Mouse (Mus musculus) hindbrain, embryonic 12.5 days (tissue): ENCODE data around the gene Tpi1. TPM values are rescaled to one million over a fixed set of nuclear protein-coding genes. Genes with fewer than 3 reads are reported as not detected.
"Not testable (repeated sequence)": the region's sequence is repeated elsewhere in the genome, so short reads cannot be mapped to it uniquely, and the experiment has no call there.

Source experiments
- ATAC-seq: fragments of 200-750 bp; cut with Nextera tagmentation; 2 replicates; pipeline ENCODE4 v1.8.0; 2017; ENCODE audit warnings: moderate TSS enrichment; ENCODE audit not compliant: low FRiP score
- H3K27ac ChIP-seq: fragments of 300-500 bp; sonication (generic); 2 replicates; pipeline ENCODE4 v1.5.1; 2016; ENCODE audit warnings: mild to moderate bottlenecking
- H3K27me3 ChIP-seq: fragments of 300-500 bp; sonication (generic); 2 replicates; pipeline ENCODE4 v1.6.1; 2016; ENCODE audit warnings: mild to moderate bottlenecking
- H3K36me3 ChIP-seq: fragments of 300-500 bp; sonication (generic); 2 replicates; pipeline ENCODE4 v1.6.1; 2016; ENCODE audit warnings: mild to moderate bottlenecking
- H3K4me1 ChIP-seq: fragments of 300-500 bp; sonication (generic); 2 replicates; pipeline ENCODE4 v1.6.1; 2016
- H3K4me2 ChIP-seq: fragments of 300-500 bp; sonication (generic); replicated peaks from 2 replicates; pipeline ENCODE4 v1.6.1; 2016; ENCODE audit warnings: mild to moderate bottlenecking
- H3K4me3 ChIP-seq: fragments of 300-500 bp; sonication (generic); 2 replicates; pipeline ENCODE4 v1.5.1; 2016; ENCODE audit warnings: mild to moderate bottlenecking
- H3K9ac ChIP-seq: fragments of 300-500 bp; sonication (generic); 2 replicates; pipeline ENCODE4 v1.6.1; 2016; ENCODE audit warnings: mild to moderate bottlenecking, moderate library complexity
- H3K9me3 ChIP-seq: fragments of 300-500 bp; sonication (generic); replicated peaks from 2 replicates; pipeline ENCODE4 v1.6.1; 2016; ENCODE audit warnings: mild to moderate bottlenecking
- WGBS: fragments of 180-500 bp; shearing (Covaris S2); methylation state at CpG from one replicate; pipeline ENCODE4 v1.1.7; 2016; 5-methylcytosine and 5-hydroxymethylcytosine counted together
- polyA plus RNA-seq: library from polyadenylated mRNA; unstranded; fragments of >200 nt; fragmentation: Nextera tagmentation; extraction: Ambion mirVana; gene quantifications from 2 replicates; pipeline ENCODE4 v1.2.1, GENCODE M21; 2016

Gene Tpi1
- polyA plus RNA-seq, 1 experiment from 2014 or later, result 483 TPM

DNA sequence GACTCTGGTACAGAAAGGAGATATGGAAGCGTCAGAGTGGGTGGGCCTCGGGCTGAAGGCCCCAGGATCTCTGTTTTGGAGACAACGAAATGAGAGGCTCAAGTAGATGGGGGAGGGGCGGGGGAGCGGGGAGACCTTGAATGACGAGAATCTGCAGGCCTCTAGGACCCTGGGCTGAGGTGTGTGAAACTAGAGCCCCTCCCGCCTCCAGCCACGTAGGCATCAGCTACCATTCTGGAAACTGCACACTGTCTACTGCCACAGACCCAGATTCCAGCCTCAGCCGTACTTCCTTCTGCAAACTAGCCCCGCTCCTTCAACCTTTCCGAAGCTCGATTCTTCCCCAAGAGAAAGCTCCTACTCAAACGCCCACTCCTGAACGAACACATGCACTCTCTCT is 42.2 kb upstream of the Tpi1 start:
- Histone ChIP-seq H3K27ac (peak overlapping the region; percentile 95), H3K9ac (peak overlapping the region; percentile 88), H3K9me3 (no peaks in the 10 kb centered on the region), H3K4me3 (peak overlapping the region; percentile 66), H3K4me1 (peaks cover 48% of the 10 kb centered on the region), H3K27me3 (peaks cover 11% of the 10 kb centered on the region; the same call in 1 of the 2 replicates), H3K4me2 (peak overlapping the region; percentile 71), H3K36me3 (peaks cover 4% of the 10 kb centered on the region)
- WGBS, result 11% methylated on average over 14 of the region's 14 CpGs
- peak; percentile 59 for ATAC-seq

GRCm38 (mm10) chr6:124854647-124855046 is 40.6 kb upstream of the Tpi1 start:
- Histone ChIP-seq H3K27ac (no peak overlapping the region), H3K27me3 (peaks cover 11% of the 10 kb centered on the region), H3K9ac (no peak overlapping the region), H3K9me3 (no peaks in the 10 kb centered on the region), H3K36me3 (peaks cover 4% of the 10 kb centered on the region), H3K4me1 (peaks cover 33% of the 10 kb centered on the region), H3K4me2 (no peak overlapping the region), H3K4me3 (no peak overlapping the region)
- WGBS, result 78% methylated on average over 12 of the region's 12 CpGs
- no peak for ATAC-seq

DNA sequence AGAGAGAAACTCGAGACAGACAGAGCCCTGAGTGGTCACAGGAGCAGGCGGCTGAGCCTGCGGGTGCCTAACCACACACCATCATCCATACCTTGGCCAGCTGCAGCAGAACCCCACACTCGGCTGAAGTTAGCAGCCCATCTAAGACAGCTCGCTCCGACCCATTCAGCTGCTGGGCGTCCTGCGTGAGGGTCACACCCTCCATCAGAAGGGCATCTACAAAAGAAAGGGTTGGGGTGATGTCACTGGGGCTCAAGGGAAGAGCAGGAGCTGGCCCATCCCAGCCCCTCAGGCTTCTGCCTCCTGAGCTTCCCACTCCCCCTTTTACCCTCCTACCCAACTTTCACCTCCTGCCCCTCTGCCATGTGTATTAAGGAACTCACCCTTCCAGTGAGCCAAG is 36.4 kb upstream of the Tpi1 start:
- H3K27ac ChIP-seq, result no peak overlapping the region
- H3K27me3 ChIP-seq, result no peaks in the 10 kb centered on the region; the same call in 1 of the 2 replicates
- H3K36me3 ChIP-seq, result peaks cover 4% of the 10 kb centered on the region
- 48% methylated on average over 8 of the region's 8 CpGs for WGBS
- H3K4me1 ChIP-seq, result peaks cover 8% of the 10 kb centered on the region
- H3K4me2 ChIP-seq, result no peak overlapping the region
- H3K9me3 ChIP-seq, result no peaks in the 10 kb centered on the region
- no peak for ATAC-seq
- H3K4me3 ChIP-seq, result no peak overlapping the region
- no peak overlapping the region for H3K9ac ChIP-seq

DNA sequence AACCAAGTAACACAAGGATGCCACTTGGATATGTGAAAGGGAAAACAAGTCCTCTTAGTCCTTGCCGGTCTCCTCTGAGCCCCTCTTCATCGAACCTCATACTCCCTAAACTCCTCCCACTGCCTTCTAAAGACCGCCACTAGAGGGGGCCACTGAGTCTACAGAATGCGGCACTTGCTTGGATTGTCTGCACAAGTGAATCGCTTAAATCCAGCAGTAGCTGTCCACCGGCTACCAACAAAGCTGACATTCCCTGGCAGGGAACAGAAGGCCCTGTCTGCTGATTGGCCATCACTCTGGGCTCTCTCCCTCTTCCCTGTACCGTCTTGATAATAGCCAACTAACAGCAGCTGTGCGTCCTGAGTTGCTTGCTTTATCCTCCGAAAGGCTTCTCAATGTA is 33.2 kb upstream of the Tpi1 start:
- Histone ChIP-seq H3K4me1 (peaks cover 5% of the 10 kb centered on the region; the same call in 1 of the 2 replicates), H3K36me3 (peaks cover 14% of the 10 kb centered on the region), H3K4me3 (no peak overlapping the region), H3K4me2 (no peak overlapping the region), H3K9me3 (no peaks in the 10 kb centered on the region), H3K9ac (0 out of 2 replicates have a peak overlapping the region, but pooled peaks have one; percentile 15), H3K27me3 (no peaks in the 10 kb centered on the region; the same call in 1 of the 2 replicates), H3K27ac (peak overlapping the region; percentile 58; the same call in 1 of the 2 replicates)
- 10% methylated on average over 9 of the region's 9 CpGs for WGBS
- ATAC-seq, result peak; percentile 88

GRCm38 (mm10) chr6:124840241-124841167 is 26.4 kb upstream of the Tpi1 start, which contains the start of gene Gnb3:
TSS of gene Gnb3 (minus strand) at chr6:124840275.
- Histone ChIP-seq H3K9me3 (no peaks in the 10 kb centered on the region), H3K36me3 (peaks cover 23% of the 10 kb centered on the region), H3K4me1 (peaks cover 19% of the 10 kb centered on the region), H3K27me3 (peaks cover 8% of the 10 kb centered on the region; the same call in 1 of the 2 replicates), H3K9ac (peak within 1 kb of the TSS; percentile 47), H3K4me2 (peak within 1 kb of the TSS; percentile 21; the same call in 1 of the 2 replicates), H3K4me3 (no peak within 1 kb of the TSS), H3K27ac (0 out of 2 replicates have a peak within 1 kb of the TSS, but pooled peaks have one; percentile 40)
- 33% methylated on average over 15 of the region's 15 CpGs for WGBS
- ATAC-seq, result 0 out of 2 replicates have a peak, but pooled peaks have one; percentile 7

DNA sequence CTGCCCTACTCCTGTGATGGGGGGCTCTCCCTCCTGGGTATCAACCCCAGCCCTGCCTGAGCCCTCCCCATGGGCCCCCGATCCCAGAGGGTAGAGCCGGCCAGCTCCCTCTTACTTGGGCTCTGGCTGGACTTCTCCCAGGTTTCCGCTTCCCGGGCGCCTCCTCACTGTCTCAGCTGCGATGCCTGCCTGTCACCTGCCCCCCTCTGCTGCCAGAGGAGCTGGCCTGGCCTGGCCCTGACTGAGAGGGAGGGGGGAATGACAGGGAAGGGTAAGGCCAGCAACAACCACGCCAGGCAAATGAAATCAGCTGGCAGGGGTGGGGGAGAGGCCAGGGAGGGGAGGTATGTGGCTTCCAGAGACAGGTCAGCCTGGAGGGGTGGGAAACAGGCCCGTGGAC is 25.7 kb upstream of the Tpi1 start:
- Histone ChIP-seq H3K27me3 (peaks cover 8% of the 10 kb centered on the region; the same call in 1 of the 2 replicates), H3K9me3 (no peaks in the 10 kb centered on the region), H3K4me1 (peaks cover 22% of the 10 kb centered on the region), H3K27ac (0 out of 2 replicates have a peak overlapping the region, but pooled peaks have one; percentile 40), H3K4me3 (no peak overlapping the region), H3K9ac (peak overlapping the region; percentile 47), H3K4me2 (peak overlapping the region; percentile 21; the same call in 1 of the 2 replicates), H3K36me3 (peaks cover 18% of the 10 kb centered on the region)
- ATAC-seq, result peak; percentile 20; the same call in 1 of the 2 replicates
- 12% methylated on average over 8 of the region's 8 CpGs for WGBS

DNA sequence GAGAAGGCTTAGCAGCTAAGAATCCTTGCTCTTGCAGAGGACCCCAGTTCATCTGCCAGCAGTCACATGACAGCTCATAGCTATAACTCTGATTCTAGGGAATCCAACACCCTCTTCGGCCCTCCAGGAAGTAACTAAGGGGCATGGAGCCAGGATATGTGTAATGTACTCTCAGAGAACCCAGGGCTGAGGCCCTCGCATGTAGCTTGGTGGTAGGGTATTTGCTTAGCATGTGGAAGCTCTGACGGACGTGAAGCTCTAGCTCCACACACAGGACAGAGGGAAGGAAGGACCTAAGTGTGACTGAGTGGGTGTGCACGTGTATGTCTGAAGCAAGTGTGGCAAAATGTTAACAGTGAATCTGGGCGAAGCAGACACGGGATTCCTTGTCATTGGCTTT is 22.3 kb upstream of the Tpi1 start:
- no peak for ATAC-seq
- H3K27ac ChIP-seq, result no peak overlapping the region
- no peak overlapping the region for H3K4me2 ChIP-seq
- peaks cover 28% of the 10 kb centered on the region for H3K4me1 ChIP-seq
- H3K9ac ChIP-seq, result no peak overlapping the region
- H3K9me3 ChIP-seq, result no peaks in the 10 kb centered on the region
- H3K36me3 ChIP-seq, result peaks cover 24% of the 10 kb centered on the region
- peaks cover 8% of the 10 kb centered on the region; the same call in 1 of the 2 replicates for H3K27me3 ChIP-seq
- no peak overlapping the region for H3K4me3 ChIP-seq
- WGBS, result 82% methylated on average over 7 of the region's 7 CpGs

DNA sequence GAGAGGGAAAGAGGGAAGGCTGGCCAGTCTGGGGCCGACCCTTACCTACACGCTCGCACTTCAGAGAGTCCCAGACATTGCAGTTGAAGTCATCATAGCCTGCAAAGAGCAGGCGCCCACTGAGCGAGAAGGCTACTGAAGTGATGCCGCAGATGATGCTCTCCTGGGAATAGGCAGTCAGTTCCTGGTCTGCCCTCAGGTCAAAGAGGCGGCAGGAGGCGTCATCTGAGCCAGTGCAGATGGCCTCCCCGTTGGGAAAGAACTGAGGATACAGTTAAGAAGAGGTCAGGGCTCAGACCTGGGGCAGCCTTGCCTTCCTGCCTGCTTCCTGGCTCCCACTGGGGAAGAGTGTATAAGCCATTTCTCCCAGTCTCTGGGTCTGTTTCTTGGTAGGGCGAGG is 21.4 kb upstream of the Tpi1 start:
- H3K4me3 ChIP-seq, result no peak overlapping the region
- no peak for ATAC-seq
- no peak overlapping the region for H3K27ac ChIP-seq
- H3K9ac ChIP-seq, result peak overlapping the region; percentile 24; the same call in 1 of the 2 replicates
- H3K27me3 ChIP-seq, result peaks cover 8% of the 10 kb centered on the region; the same call in 1 of the 2 replicates
- H3K4me2 ChIP-seq, result no peak overlapping the region
- peaks cover 33% of the 10 kb centered on the region for H3K4me1 ChIP-seq
- peaks cover 20% of the 10 kb centered on the region for H3K36me3 ChIP-seq
- WGBS, result 52% methylated on average over 10 of the region's 10 CpGs
- no peaks in the 10 kb centered on the region for H3K9me3 ChIP-seq

GRCm38 (mm10) chr6:124834512-124835081 is 20.5 kb upstream of the Tpi1 start:
- Histone ChIP-seq H3K4me3 (no peak overlapping the region), H3K4me2 (no peak overlapping the region), H3K36me3 (peaks cover 20% of the 10 kb centered on the region), H3K27me3 (peaks cover 5% of the 10 kb centered on the region; the same call in 1 of the 2 replicates), H3K4me1 (peaks cover 28% of the 10 kb centered on the region), H3K9ac (peak overlapping the region; percentile 35; the same call in 1 of the 2 replicates), H3K9me3 (no peaks in the 10 kb centered on the region), H3K27ac (no peak overlapping the region)
- ATAC-seq, result no peak
- 85% methylated on average over 6 of the region's 6 CpGs for WGBS

- no peaks in the 10 kb centered on the region for H3K27me3 ChIP-seq
- no peak overlapping the region for H3K9ac ChIP-seq
- no peak for ATAC-seq
- H3K9me3 ChIP-seq, result no peaks in the 10 kb centered on the region
- peaks cover 20% of the 10 kb centered on the region for H3K36me3 ChIP-seq
- H3K27ac ChIP-seq, result no peak overlapping the region
- peaks cover 31% of the 10 kb centered on the region for H3K4me1 ChIP-seq
- H3K4me3 ChIP-seq, result no peak overlapping the region
- 94% methylated on average over 8 of the region's 8 CpGs for WGBS
- peak overlapping the region; percentile 72; the same call in 1 of the 2 replicates for H3K4me2 ChIP-seq
Measured at GRCm38 (mm10) chr6:124831649-124832048, 17.6 kb upstream of the Tpi1 start.

DNA sequence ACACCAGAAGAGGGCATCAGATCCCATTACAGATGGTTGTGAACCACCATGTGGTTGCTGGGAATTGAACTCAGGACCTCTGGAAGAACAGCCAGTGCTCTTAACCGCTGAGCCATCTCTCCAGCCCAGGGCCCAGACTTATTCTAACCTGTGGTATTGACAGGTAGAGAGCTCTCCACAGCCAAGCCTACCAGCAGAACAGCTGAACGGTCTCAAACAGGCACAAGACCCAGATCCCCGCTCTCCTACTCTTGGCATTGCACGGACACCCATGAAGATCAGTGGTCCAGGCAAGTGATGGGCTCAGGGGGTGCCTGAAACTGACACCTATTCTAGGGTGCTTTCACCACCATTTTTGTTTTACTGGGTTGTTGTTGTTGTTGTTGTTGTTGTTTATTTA is 17.1 kb upstream of the Tpi1 start:
- 98% methylated on average over 4 of the region's 4 CpGs for WGBS
- Histone ChIP-seq H3K4me2 (peak overlapping the region; percentile 72), H3K36me3 (peaks cover 22% of the 10 kb centered on the region), H3K4me1 (peaks cover 31% of the 10 kb centered on the region), H3K4me3 (peak overlapping the region; percentile 44; the same call in 1 of the 2 replicates), H3K9ac (peak overlapping the region; percentile 67; the same call in 1 of the 2 replicates)
- not testable (repeated sequence) for H3K27me3 ChIP-seq, H3K9me3 ChIP-seq, H3K27ac ChIP-seq, ATAC-seq
